Mouse (Mus musculus) heart, adult 11 months (tissue): ENCODE data around the gene Cdk8.

Experiments
- DNase-seq: peaks from one replicate; pipeline ENCODE4 v3.0.0; 2022

The Cdk8 gene

GRCm38 (mm10) chr5:146330031-146330764 lies 99.2 kb downstream of the Cdk8 start:
- peak; percentile 86 for DNase-seq

GRCm38 (mm10) chr5:146330765-146331115 lies 99.7 kb downstream of the Cdk8 start:
- peak; percentile 51 for DNase-seq

GRCm38 (mm10) chr5:146331131-146331530 lies 100.1 kb downstream of the Cdk8 start:
- DNase-seq = peak; percentile 78

GRCm38 (mm10) chr5:146332541-146332940 lies 101.5 kb downstream of the Cdk8 start:
- peak; percentile 73 for DNase-seq

- peak; percentile 61 for DNase-seq
Measured at GRCm38 (mm10) chr5:146334410-146334809, 103.4 kb downstream of the Cdk8 start.

- peak; percentile 79 for DNase-seq
Measured at GRCm38 (mm10) chr5:146338064-146338463, 107.0 kb downstream of the Cdk8 start.

GRCm38 (mm10) chr5:146340037-146340436 lies 109.0 kb downstream of the Cdk8 start:
- DNase-seq = peak; percentile 55

GRCm38 (mm10) chr5:146344911-146345686 lies 114.1 kb downstream of the Cdk8 start:
- DNase-seq = peak; percentile 81

- peak; percentile 56 for DNase-seq
Measured at GRCm38 (mm10) chr5:146347081-146347480, 116.1 kb downstream of the Cdk8 start.

- DNase-seq = peak; percentile 54
Measured at GRCm38 (mm10) chr5:146349183-146349582, 118.2 kb downstream of the Cdk8 start.

GRCm38 (mm10) chr5:146350784-146351183 lies 119.8 kb downstream of the Cdk8 start:
- peak; percentile 79 for DNase-seq

GRCm38 (mm10) chr5:146352006-146352405 lies 121.0 kb downstream of the Cdk8 start:
- no peak for DNase-seq
